Mouse (Mus musculus) CH12.LX (cell line): ENCODE data around the gene Slc25a34.

ENCODE experiments used
- CHD2 ChIP-seq: IDR thresholded peaks from 2 replicates; pipeline ENCODE4 v1.6.1; 2011; ENCODE audit warnings: low read length, improper control_type of control experiment
- CTCF ChIP-seq, 2 experiments: IDR thresholded peaks in 1 of 2; conservative IDR thresholded peaks in 1 of 2; 2 replicates each; pipeline ENCODE4 v1.5.1; 2011 to 2012; ENCODE audit warnings: low read depth in 2 of 2, low read length in 2 of 2, improper control_type of control experiment in 1 of 2, inconsistent platforms in 1 of 2, mild to moderate bottlenecking in 1 of 2, moderate library complexity in 1 of 2
- EP300 ChIP-seq: IDR thresholded peaks from 2 replicates; pipeline ENCODE4 v1.6.1; 2011; ENCODE audit warnings: low read length, improper control_type of control experiment
- ETS1 ChIP-seq: conservative IDR thresholded peaks from 2 replicates; pipeline ENCODE4 v1.6.1; 2012; ENCODE audit warnings: low read depth, mild to moderate bottlenecking, inconsistent platforms, low read length, improper control_type of control experiment, moderate library complexity
- HCFC1 ChIP-seq: IDR thresholded peaks from 2 replicates; pipeline ENCODE4 v1.6.1; 2012; ENCODE audit warnings: low read depth, mild to moderate bottlenecking, inconsistent platforms, low read length, improper control_type of control experiment
- KAT2A ChIP-seq: IDR thresholded peaks from 2 replicates; pipeline ENCODE4 v1.6.1; 2012; ENCODE audit warnings: low read length, improper control_type of control experiment, inconsistent platforms; ENCODE audit not compliant: insufficient replicate concordance
- MEF2A ChIP-seq: IDR thresholded peaks from 2 replicates; pipeline ENCODE4 v1.6.1; 2014; ENCODE audit warnings: low read depth, mild to moderate bottlenecking, inconsistent platforms, low read length, improper control_type of control experiment, borderline replicate concordance
- MYC ChIP-seq: IDR thresholded peaks from 2 replicates; pipeline ENCODE4 v1.6.1; 2011; ENCODE audit warnings: low read depth, mild to moderate bottlenecking, improper control_type of control experiment, low read length
- NRF1 ChIP-seq: IDR thresholded peaks from 2 replicates; pipeline ENCODE4 v1.6.1; 2014; ENCODE audit warnings: low read depth, mild to moderate bottlenecking, inconsistent platforms, low read length, improper control_type of control experiment, moderate library complexity
- POLR2A ChIP-seq: IDR thresholded peaks from 2 replicates; pipeline ENCODE4 v1.6.1; 2011; ENCODE audit warnings: low read depth, mild to moderate bottlenecking, improper control_type of control experiment, low read length
- RAD21 ChIP-seq: IDR thresholded peaks from 2 replicates; pipeline ENCODE4 v1.6.1; 2011; ENCODE audit warnings: low read depth, mild to moderate bottlenecking, low read length, improper control_type of control experiment, moderate library complexity
- SIN3A ChIP-seq: IDR thresholded peaks from 2 replicates; pipeline ENCODE4 v1.6.1; 2012; ENCODE audit warnings: low read length, improper control_type of control experiment, inconsistent platforms
- SMC3 ChIP-seq: IDR thresholded peaks from 2 replicates; pipeline ENCODE4 v1.6.1; 2011; ENCODE audit warnings: low read depth, low read length, improper control_type of control experiment

- TF ChIP-seq MEF2A = no peak
- TF ChIP-seq ETS1 = no peak
- TF ChIP-seq CTCF (conservative IDR thresholded peaks at IDR 0.05 in 1 of 2, IDR thresholded peaks at IDR 0.05 in 1 of 2; ENCODE audit: low read depth in 2 of 2, low read length in 2 of 2) = no peak
- no peak for TF ChIP-seq POLR2A
- TF ChIP-seq CHD2 = no peak
- TF ChIP-seq EP300 = no peak
- TF ChIP-seq SIN3A = no peak
- no peak for TF ChIP-seq MYC
- TF ChIP-seq KAT2A = no peak
- TF ChIP-seq HCFC1 = no peak
- TF ChIP-seq RAD21 = no peak
- no peak for TF ChIP-seq SMC3
- no peak for TF ChIP-seq NRF1
Measured at GRCm38 (mm10) chr4:141570821-141571220, 52.8 kb downstream of the Slc25a34 start.
